Mouse (Mus musculus): ENCODE measurements around the gene Zxdc.

Zxdc gene

DNA sequence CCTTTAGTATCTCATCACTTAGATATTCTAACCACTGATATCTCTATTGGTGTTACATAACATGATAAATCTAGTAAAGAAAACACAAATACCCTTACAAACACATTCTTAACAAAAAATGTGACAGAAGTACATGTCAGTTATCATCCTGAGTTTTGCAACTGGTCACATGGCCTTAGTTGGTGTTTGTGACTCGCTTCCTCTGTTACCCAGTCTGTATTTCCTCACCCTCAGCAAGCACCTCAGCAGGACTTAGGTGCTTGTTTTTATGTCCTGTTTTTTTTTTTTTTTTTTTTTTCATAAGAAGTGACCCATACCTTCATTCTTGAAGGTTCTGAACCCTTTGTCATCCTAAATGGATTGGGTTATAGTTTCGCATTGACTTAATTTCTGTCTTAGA, 8.4 kb downstream of the Zxdc start:
- DNase-seq (ENCODE audit: low spot score), result no peak

DNA sequence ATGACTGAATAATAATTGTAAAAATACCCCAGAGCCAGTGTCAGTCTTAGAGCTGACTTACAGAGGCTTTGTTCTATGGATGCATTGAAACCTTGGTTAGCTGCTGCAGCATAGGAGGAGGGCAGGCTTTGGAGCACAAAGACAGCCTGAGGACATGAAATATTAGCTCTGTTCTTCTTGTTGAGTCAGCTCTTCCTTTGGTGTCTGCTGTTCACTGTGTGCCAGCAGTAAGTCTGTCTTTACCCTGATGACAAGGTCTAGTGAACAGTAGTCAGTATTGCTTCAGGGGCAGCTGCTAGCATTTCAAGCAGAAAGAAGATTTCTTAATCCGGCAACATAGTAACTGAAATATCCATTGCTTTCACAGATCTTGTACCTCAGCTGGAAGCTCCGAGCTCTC, 12.2 kb downstream of the Zxdc start:
- DNase-seq (ENCODE audit: low spot score), result no peak

DNA sequence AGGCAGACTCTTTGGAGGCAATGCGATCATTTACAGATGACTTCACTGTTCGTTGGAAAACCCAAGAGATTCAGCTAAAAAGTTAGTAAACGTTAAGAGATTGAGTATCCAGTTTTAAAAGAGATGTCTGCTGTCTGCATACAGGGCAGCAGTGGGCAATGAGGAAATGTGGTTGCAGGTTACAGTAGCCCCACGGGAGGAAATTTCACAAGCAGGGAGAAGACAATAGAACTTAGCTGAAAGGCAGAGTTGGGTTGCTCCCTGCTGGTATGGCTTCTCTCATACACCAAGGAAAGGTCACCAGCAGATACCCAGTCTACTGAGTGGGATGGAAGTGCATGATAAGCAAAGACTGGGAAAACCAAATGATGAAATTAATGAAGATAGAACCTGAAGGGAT, 21.3 kb downstream of the Zxdc start:
- DNase-seq (ENCODE audit: low spot score), result no peak

DNA sequence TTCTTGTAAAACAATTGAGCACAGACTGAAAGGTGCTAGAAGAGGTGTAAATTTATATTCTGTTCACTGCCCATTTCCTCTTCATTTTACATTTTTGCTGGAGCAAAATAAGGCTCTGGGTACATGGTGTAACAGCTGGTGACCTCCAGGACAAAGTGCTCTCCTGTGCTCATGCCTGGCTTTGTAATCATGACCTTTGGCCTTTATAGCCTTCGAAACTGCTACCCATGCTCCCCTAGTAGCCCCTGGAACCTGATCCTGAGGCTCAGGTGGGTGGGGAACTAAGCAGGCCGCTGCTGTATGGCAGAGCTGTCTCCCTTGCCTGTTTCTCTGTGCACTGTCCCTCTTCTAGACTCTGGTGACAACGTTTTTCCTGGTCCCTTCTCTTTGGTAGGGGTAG, 24.7 kb downstream of the Zxdc start:
- no peak for DNase-seq (ENCODE audit: low spot score)

DNA sequence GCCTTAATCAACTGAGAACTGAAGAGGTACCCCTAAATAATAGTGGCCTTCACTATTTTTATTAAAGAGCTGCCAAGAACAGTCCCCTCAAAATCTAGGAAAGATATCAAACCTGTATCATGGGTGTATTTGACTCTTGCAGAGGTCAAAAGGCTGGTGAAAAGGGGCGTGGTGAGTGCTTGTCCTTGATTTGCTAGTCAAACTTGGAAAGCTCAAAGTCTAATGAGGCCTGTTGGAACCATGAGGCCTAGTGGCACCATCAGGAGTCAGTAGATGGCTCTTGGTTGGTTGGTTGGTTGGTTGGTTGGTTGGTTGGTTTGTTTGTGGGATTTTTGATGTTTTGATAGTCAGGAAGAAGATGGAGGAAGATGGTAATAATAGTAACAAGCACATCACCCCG, 26.5 kb downstream of the Zxdc start:
- DNase-seq (ENCODE audit: low spot score), result no peak

DNA sequence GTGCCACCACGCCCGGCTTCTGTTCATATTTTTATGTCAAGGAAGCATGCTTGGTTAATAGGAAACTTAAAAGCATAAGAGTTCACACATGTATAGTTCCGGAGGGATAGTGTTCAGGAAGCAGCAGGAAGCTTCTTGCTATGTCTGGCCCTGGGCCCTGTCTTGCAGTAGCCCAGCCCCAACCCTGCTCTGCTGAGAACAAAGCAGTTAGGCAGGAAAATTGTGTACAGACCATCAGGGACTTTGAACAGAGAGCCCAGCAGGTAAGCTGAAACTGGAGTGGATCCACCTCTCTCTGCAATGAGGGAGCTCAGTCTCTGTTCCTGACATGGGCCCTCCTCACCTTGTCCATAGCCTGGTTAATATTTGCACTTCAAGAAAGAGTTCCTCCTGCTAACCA, 28.0 kb downstream of the Zxdc start:
- DNase-seq (ENCODE audit: low spot score), result no peak

DNA sequence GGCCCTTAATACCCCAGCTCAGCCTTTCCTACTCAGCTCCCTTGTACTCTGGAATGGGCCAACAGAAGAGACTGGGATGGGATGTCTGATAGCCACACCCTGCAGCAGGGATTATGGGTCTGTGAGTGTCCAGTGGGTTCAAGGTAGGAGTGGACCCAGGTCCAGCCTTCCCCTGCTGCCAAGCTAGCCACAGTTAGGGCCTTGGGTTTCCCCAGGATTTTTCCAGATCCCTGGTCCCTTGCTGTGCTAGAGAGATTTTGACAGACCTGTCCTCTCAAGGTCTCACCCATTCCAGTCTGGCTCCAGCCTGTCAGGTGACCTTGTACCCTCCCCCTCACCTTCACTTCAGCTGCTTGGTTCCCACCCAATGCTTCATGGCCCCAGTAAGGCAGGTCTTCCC, 39.3 kb downstream of the Zxdc start:
- no peak for DNase-seq (ENCODE audit: low spot score)

DNA sequence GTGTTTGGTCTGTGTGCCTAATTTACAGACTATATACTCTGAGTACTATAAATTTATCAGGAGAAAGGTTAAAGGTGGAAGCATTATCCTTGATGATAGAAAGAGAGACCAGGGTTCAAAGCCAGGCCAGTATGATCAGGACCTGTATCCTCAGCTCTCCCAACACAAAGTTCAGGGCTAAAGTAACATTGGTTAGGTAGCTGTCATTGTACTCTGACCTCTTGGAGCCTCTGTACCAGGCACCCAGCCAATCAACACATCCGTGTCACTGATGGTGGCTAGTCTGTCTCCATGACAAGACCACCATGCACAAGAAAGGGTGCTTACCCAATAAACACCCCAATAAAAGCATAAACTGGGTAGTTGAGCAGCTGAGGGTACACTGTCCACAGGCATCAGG, 41.7 kb downstream of the Zxdc start:
- no peak for DNase-seq (ENCODE audit: low spot score)

DNA sequence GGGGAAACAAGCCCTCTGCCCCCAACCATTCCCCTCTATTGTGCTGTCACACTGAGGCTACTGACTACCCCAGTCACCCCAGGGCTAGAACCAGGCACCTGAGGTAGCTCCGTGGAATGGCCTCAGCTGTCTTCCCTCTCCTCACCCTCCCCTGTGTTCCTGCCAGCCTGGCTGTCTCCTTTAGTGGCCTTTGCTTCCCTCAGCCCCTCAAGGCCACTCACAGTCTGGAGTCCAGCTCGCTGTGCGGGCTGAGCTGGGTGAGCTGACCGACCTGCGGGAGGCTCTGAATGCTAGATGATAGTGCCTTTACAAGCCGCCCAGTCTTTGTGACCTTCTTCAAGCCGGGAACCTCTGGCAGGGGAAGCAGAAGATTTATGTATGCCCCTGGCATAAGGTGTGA, 42.6 kb downstream of the Zxdc start:
- peak; percentile 49 for DNase-seq (ENCODE audit: low spot score)

DNA sequence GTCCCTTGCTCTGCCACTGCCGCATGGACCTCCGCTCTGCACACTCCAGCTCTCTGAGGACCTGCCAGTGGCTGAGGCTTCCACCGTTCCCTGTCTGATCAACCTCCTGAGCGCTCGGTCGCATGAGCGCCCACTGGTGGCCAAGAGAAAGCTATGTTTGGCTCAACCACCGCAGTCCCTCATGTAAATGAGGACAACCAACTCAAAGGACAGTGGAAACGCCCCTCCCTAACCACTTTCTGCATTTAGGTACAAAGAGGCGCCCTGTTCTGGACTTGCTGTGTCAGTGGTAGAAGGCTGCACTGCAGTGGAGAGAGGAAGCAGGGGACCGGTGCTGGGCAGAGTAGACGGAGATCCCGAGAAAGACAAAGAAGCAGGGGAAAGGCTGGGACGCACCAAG, 53.3 kb downstream of the Zxdc start:
- peak; percentile 81 for DNase-seq (ENCODE audit: low spot score)

DNA sequence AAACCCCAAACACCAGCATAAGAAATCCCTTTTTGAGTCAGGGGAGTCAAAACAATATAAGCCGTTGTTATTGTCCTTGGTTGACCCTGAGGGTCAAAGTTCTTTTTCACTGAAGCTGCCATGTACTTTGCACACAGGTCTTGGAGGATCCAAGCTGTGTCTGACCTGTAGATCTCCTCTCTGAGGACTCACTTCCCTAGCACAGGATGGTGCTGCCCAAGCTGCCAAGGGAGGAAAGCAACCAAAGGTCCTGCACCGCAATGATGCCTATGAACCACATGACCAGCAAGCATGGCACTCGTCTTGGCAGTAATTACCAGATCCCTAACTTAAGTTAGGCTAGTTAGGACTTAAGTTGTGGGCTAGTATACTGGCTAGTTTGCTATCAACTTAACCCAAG, 56.1 kb downstream of the Zxdc start:
- DNase-seq (ENCODE audit: low spot score), result no peak

DNA sequence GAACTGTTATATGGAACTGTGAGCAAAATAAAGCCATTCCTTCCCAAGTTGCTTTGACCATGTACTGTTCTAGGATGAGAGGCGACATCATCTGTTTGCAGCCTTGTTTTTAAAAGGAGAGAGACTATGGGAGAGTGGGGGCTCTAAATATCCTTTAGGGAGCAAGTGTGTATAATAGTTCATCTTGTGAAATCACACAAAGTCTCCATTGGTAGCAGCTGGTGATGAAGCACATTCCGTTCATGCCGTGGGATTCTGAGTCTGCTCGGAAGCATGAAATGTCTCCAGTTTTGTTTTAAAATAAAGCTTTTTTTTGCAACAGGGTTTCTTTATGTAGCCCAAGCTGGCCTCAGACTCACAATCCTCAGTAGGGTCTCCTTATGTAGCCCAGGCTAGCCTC, 56.7 kb downstream of the Zxdc start:
- DNase-seq (ENCODE audit: low spot score), result no peak

DNA sequence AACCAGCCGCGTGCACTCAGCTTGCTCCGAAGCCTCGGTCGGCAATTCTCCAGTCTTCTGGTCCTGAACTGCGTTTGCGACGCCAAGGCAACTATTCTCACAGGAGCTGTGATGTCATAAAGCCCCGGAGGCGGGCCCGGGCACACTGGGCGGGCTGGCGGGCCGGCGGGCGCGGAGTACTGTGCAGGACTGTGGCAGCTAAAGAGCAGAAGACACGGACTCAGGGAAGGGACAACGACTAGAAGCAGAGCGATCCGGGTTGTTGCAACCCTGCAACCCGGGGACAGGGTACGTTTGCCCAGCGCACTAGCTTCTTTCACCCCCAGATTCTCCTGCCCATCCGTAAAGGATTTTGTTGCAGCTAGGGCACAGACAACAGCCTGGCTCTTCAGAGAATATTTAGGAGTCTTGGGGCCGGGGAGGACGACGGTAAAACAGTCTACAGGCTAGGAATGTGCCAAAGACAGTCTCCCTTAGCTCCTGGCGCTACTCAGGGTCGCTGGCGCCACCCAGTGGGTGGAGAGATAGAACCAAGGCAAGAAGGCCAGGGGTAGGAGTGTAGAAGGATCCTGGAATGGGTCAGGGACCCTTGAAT, 59.2 kb downstream of the Zxdc start, which contains the start of gene Cfap100:
Gene Cfap100, minus strand, starts transcription at position 418 of the 595 bp plus-strand sequence.
- peak; percentile 80 for DNase-seq (ENCODE audit: low spot score)

DNA sequence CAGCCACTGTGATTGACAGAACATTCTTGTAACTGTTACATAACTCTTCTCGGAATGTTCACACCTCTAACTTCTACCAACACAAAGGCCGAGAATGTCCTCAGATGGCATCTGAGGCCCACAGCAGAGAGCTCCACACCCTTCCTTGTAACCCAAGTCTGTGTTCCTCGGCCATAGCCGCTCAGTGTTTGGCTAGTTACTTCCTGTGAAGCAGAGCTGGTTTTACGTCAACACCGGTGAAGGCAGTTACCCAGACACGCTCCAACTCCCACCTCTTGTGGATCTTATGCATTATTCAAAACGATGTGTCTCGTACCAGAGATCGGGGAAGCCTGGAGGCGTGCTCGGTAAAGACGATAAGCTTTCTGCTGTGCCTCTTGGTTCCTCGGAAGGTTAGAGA, 60.6 kb downstream of the Zxdc start:
- no peak for DNase-seq (ENCODE audit: low spot score)

DNA sequence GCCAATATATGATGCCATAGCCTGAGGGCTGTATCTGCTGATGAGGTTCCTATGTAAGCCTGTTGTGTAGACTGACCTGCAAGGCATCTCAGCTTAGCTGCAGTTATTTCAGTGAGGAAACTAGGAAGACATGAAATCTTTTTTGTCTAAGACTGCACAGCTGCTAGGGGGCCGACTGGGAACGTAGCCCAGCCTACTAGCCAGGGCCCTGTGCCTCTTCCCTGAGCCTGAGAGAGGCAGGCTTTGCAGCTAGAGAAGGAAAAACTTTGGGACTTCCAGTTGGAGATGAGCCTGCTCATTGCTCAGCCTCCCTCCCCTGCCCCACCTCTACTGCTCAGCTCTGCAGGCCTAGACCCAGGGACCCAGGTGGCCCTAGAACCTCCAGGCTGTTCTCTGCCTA, 62.2 kb downstream of the Zxdc start:
- no peak for DNase-seq (ENCODE audit: low spot score)

DNA sequence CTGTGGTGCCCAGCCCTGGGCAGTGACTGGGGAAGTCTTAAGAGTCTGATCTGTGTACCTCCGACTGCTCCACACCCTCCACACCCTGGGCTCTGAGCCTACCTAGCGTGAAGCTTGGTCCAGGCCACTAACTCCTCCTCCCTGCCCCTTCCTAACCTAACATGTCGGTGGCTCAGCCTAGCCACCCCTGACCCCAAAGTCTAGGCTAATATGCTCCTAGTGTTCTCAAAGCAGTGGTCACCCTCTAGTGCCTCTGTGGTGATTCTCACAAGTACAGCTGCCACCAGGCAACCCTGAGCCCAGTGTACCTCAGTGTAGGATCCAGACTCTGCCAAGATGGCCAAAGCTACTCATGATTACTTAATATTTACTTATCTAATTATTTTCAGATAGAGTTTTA, 65.4 kb downstream of the Zxdc start:
- no peak for DNase-seq (ENCODE audit: low spot score)

DNA sequence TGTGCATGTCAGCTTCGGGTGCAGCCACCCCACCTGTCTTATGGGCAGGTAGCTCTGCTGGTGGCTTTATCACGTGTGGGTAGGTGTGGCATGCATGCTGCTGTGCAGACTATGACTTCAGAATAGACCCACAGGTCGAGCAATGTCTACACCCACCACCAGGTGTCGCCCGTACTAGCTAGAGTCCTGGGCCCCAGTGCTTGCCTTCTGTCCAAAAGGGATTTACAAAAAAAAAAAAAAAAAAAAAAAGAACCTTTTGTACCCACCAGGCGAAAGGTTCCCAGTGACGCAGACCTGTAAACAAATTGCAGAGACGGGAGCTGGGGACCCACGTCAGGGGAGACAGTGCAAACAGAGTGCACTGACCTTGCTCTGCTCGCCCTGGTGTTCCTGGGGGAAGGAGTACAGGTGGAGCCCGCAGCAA, 65.9 kb downstream of the Zxdc start:
- DNase-seq (ENCODE audit: low spot score), result peak; percentile 76

DNA sequence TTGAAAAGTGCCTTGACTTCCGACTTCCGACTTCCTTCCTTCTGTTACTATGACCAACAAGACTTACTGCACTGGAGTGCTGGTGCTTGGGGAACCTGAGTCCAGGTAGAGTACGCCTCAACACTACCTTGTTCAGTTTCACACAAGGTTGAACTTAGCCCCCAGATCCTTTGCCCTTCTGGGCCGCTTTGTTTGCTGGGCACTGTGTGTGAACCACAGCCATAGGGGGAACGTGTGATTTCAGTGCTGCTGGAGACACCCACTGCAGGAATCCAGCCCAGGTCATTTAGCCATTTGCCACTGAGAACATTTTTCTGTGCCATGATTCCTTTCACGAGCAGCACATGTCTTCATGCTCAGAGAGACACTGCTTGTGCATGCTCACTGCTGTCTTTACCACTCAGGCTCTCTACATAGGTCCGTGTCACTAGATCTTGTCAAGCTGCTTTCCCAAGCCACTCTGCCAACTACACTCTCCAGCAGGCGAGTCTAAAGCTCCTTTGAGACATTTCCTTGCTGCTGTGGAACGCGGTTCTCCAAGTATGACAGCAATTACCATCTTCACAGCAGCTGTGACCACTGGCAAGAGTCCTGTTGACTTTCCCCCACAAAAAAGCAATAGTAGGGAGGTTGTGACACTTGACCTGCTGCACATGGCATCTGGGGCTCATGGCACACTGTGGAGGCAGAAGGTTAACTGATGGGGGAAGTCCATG, 67.1 kb downstream of the Zxdc start:
- DNase-seq (ENCODE audit: low spot score), result no peak

DNA sequence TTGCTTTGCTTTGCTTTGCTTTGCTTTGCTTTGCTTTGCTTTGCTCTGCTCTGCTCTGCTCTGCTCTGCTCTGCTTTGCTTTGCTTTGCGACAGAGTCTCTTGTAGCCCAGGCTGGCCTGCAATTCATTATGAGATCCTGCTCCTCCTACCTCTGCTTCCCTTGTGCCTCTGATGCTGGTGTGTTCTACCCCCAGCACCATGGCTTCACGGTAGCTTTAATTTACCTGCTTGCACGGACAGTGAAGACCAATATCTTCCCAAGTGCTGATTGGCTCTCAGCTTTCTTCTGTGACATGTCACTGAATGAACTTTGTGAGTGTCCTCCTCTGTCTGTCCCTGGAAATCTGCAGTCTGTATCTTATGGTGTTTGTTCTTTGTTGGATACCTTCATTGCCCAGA, 67.7 kb downstream of the Zxdc start:
- no peak for DNase-seq (ENCODE audit: low spot score)

DNA sequence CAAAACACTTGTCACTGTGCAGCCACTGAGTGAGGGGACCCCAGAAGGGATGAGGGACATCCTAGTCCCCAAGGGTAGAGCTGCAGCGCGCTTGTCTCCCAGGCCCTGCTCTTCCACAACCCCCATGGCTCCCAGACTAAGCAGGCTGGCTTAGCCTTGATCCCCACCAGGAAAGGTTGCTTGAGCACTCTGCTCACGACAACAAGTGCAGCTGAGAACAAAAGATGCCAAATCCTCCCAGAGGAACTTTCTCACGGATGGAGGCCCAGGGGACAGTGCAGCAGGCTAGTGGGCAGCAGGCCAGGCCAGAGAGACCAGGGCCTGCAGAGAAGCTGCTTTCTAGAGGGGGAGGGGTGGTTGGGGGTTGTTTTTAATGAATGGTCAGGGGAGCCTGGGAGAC, 77.6 kb downstream of the Zxdc start:
- no peak for DNase-seq (ENCODE audit: low spot score)

DNA sequence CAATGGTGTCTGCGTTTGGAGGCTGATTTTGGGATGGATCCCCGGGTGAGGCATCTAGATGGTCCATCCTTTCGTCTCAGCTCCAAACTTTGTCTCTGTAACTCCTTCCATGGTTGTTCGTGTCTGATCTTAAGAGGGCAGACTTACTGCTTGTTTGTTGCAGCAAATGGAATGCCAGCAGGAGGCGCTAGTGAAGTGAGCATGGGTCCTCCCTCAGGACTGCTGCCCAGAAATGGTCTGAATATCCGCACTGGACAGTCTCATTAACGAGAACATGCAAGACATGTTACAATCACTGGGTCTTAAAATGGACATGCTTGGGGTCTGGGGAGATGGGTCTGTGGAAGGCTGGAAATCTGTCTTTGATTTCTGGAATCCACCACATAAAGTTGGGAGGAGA, 80.9 kb downstream of the Zxdc start:
- peak; percentile 84 for DNase-seq (ENCODE audit: low spot score)

DNA sequence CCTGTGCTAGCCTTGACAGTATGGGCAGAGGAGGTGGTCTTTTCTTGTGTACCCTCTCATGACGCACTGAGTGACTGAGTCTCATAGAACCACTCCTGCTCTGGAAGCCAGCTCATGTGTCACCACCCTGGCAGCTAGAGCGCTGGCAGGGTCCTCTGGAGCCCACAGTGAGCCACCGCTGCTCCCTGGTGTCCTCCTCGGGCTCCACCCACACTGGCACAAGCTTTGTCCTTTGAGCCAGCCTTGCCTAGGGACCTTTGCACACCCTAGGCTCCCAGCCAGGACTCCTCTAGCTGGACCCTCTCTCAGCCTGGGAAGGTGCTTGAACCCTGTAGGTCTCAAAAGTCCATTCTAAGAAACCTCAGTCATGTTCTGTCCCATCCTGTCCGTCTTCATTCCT, 81.4 kb downstream of the Zxdc start:
- peak; percentile 31 for DNase-seq (ENCODE audit: low spot score)

DNA sequence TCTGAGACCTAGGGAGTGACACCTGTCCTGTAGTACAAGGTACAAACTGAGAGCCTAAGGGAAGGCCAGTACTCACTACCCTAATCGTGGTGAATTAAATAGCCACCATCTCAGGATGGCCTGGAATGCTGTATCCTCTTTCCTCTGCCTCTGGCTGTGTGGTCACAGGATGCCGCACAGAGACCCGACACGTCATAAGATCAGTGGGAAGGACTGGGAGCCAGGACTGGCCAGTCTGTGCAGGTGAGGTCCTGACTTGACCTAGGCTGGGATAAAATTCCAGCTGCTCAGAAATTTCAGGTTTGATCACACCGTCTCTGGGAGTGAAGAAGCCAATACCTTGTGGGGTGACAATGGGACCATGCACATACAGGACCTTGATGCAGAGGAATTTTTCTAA, 82.2 kb downstream of the Zxdc start:
- no peak for DNase-seq (ENCODE audit: low spot score)

DNA sequence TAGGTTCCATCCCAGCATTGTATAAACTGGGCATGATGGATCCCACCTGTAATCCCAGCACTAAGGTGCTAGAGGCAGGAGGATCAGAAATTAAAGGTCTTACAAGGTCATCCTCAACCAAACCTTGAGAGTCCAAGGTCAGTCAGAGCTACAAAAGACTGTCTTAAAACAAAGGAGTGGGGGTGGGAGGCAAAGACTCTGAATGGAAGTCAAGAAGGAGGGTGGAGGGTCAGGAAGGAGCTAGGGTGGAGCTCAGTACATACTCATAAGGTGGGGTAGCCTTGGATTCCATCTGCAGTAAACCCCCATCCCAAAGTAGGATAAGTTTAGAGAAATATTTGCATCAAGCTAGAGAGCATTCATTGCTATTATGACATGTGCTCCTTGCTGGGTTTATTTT, 83.3 kb downstream of the Zxdc start:
- no peak for DNase-seq (ENCODE audit: low spot score)

Data from ovary, postnatal 36 days (tissue).